In the genomic region with DNA sequence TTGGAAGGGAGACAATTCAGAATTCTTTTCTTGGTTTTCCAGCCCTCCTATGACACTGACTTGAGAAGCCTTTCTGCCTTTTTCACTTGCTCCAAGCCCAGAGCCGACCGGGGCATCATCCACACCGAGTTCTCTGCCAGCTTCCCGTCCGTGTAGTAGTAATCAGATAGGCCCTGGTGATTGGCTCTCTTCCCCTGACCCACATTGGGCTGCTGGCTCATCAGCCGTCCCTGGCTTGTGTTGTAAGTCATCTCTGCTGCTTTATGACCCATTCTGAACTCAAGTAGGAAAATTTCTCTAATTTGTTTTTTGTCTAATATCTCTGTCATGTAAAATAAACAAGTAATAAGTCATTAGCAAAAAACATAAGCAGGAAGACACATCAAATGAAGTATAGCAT, we compare ENCODE assay signal across 13 mouse cellular contexts.
DNase-seq lines count a peak whose midpoint lies in the region; ATAC-seq lines count a peak whose summit lies in the region.
"Had no signal": no experiment of that assay in that cellular context is flagged by ENCODE, and none has a peak within 500 bp of the region (broad histone marks: within the 10 kb centered on the region; RNA-seq: fewer than 3 reads in every experiment).

No protein-coding gene starts in this region.

- no peak for ATAC-seq in frontal cortex, adult (ENCODE audit: low TSS enrichment)
- ATAC-seq: CD4-positive, CD25-positive, alpha-beta regulatory T cell, adult 4 months; forebrain, postnatal 0 days; midbrain, embryonic 13.5 days; Patski had no signal

- DNase-seq in kidney, postnatal 14 days: peak; percentile 26
- DNase-seq in kidney, postnatal 36 days: no peak
- peak; percentile 69 for DNase-seq in adrenal gland, postnatal 14 days
- peak; percentile 60 for DNase-seq in cerebellum, adult 9-11 months
- DNase-seq in lung, postnatal 36 days: peak; percentile 28
- DNase-seq in thymus, postnatal 0 days (ENCODE audit: low spot score): no peak
- no peak for DNase-seq in thymus, adult 18-20 months
- DNase-seq: forebrain, postnatal 0 days; thymus, adult 2 months had no signal

Comparison
In these comparisons a context has a peak if more than half of its experiments do, and no peak if none do; other contexts are left out.
1. DNase-seq: peak in kidney, postnatal 14 days (single experiment), adrenal gland, postnatal 14 days (single experiment), cerebellum, adult 9-11 months (single experiment) and lung, postnatal 36 days (single experiment); none in kidney, postnatal 36 days (0 of 2), thymus, postnatal 0 days (single experiment) and thymus, adult 18-20 months (0 of 2).